Mouse (Mus musculus): ENCODE measurements around the gene Sh3bp2.
"Not testable (repeated sequence)": the region's sequence is repeated elsewhere in the genome, so short reads cannot be mapped to it uniquely, and the experiment has no call there.

Gene Sh3bp2

GRCm38 (mm10) chr5:34527352-34527751, 1.7 kb downstream of the Sh3bp2 start:
- DNase-seq = no peak

- no peak for DNase-seq
Measured at GRCm38 (mm10) chr5:34528724-34529123, 3.1 kb downstream of the Sh3bp2 start.

GRCm38 (mm10) chr5:34530116-34530515, 4.5 kb downstream of the Sh3bp2 start:
- no peak for DNase-seq

GRCm38 (mm10) chr5:34530687-34531086, 5.0 kb downstream of the Sh3bp2 start:
- no peak for DNase-seq

GRCm38 (mm10) chr5:34533066-34533465, 7.4 kb downstream of the Sh3bp2 start:
- DNase-seq = no peak

GRCm38 (mm10) chr5:34533820-34534219, 8.2 kb downstream of the Sh3bp2 start:
- DNase-seq = no peak

GRCm38 (mm10) chr5:34534776-34535581, 9.3 kb downstream of the Sh3bp2 start:
- no peak for DNase-seq

GRCm38 (mm10) chr5:34535831-34536230, 10.2 kb downstream of the Sh3bp2 start:
- no peak for DNase-seq

GRCm38 (mm10) chr5:34538079-34538478, 12.4 kb downstream of the Sh3bp2 start:
- DNase-seq = no peak

- DNase-seq = peak; percentile 82
Measured at GRCm38 (mm10) chr5:34538527-34538926, 12.9 kb downstream of the Sh3bp2 start.

GRCm38 (mm10) chr5:34539121-34539520, 13.5 kb downstream of the Sh3bp2 start:
- DNase-seq = no peak

GRCm38 (mm10) chr5:34542166-34542565, 16.5 kb downstream of the Sh3bp2 start:
- no peak for DNase-seq

GRCm38 (mm10) chr5:34543114-34543513, 17.5 kb downstream of the Sh3bp2 start:
- no peak for DNase-seq

- DNase-seq = peak; percentile 50
Measured at GRCm38 (mm10) chr5:34547410-34547809, 21.8 kb downstream of the Sh3bp2 start.

- DNase-seq = no peak
Measured at GRCm38 (mm10) chr5:34549135-34549482, 23.5 kb downstream of the Sh3bp2 start.

- peak; percentile 65 for DNase-seq
Measured at GRCm38 (mm10) chr5:34549483-34550221, 24.0 kb downstream of the Sh3bp2 start.

GRCm38 (mm10) chr5:34550251-34550650, 24.6 kb downstream of the Sh3bp2 start:
- no peak for DNase-seq

- no peak for DNase-seq
Measured at GRCm38 (mm10) chr5:34551821-34552220, 26.2 kb downstream of the Sh3bp2 start.

GRCm38 (mm10) chr5:34563854-34564253, 38.2 kb downstream of the Sh3bp2 start:
- DNase-seq = no peak

- DNase-seq = no peak
Measured at GRCm38 (mm10) chr5:34564291-34564690, 38.7 kb downstream of the Sh3bp2 start.

- no peak for DNase-seq
Measured at GRCm38 (mm10) chr5:34565545-34566283, 40.1 kb downstream of the Sh3bp2 start.

- DNase-seq = no peak
Measured at GRCm38 (mm10) chr5:34571551-34571950, 45.9 kb downstream of the Sh3bp2 start.

GRCm38 (mm10) chr5:34572568-34572967, 46.9 kb downstream of the Sh3bp2 start:
- DNase-seq = not testable (repeated sequence)
